Mouse (Mus musculus) intestine, embryonic 14.5 days (tissue): ENCODE data around the gene Slc6a21. TPM values are rescaled to one million over a fixed set of nuclear protein-coding genes. Genes with fewer than 3 reads are reported as not detected.

Experiments used
- ATAC-seq: fragments of 200-750 bp; cut with Nextera tagmentation; replicated peaks from 2 replicates; pipeline ENCODE4 v1.8.0; 2017; ENCODE audit warnings: low read depth, moderate number of reproducible peaks, moderate TSS enrichment, moderate library complexity; ENCODE audit not compliant: low FRiP score, low TSS enrichment
- DNase-seq: peaks from one replicate; pipeline ENCODE4 v3.0.0-alpha.2; 2018; ENCODE audit warnings: low spot score
- H3K27ac ChIP-seq: fragments of 300-500 bp; sonication (generic); 2 replicates; pipeline ENCODE4 v1.5.1; 2014; ENCODE audit warnings: low read depth, mild to moderate bottlenecking, control low read depth
- H3K27me3 ChIP-seq: fragments of 300-500 bp; sonication (generic); replicated peaks from 2 replicates; pipeline ENCODE4 v1.6.1; 2014; ENCODE audit warnings: low read length, control low read depth; ENCODE audit not compliant: control insufficient read depth, insufficient read depth
- H3K36me3 ChIP-seq: fragments of 300-500 bp; sonication (generic); 2 replicates; pipeline ENCODE4 v1.6.1; 2014; ENCODE audit warnings: low read length, control low read depth; ENCODE audit not compliant: control insufficient read depth, insufficient read depth
- H3K4me1 ChIP-seq: fragments of 300-500 bp; sonication (generic); replicated peaks from 2 replicates; pipeline ENCODE4 v1.6.1; 2014; ENCODE audit warnings: low read length, control low read depth, mixed read lengths; ENCODE audit not compliant: control insufficient read depth, insufficient read depth
- H3K4me2 ChIP-seq: fragments of 300-500 bp; sonication (generic); 2 replicates; pipeline ENCODE4 v1.6.1; 2014; ENCODE audit warnings: low read length
- H3K4me3 ChIP-seq: fragments of 300-500 bp; sonication (generic); 2 replicates; pipeline ENCODE4 v1.5.1; 2014; ENCODE audit warnings: low read depth, low read length, control low read depth, mixed read lengths
- H3K9ac ChIP-seq: fragments of 300-500 bp; sonication (generic); 2 replicates; pipeline ENCODE4 v1.6.1; 2014; ENCODE audit warnings: mild to moderate bottlenecking, low read length
- H3K9me3 ChIP-seq: fragments of 300-500 bp; sonication (generic); 2 replicates; pipeline ENCODE4 v1.6.1; 2016; ENCODE audit warnings: low read length, control low read depth; ENCODE audit not compliant: control insufficient read depth
- WGBS: fragments of 180-500 bp; shearing (Covaris S2); extraction: QIAGEN DNeasy Blood & Tissue Kit; methylation state at CpG from one replicate; pipeline ENCODE4 v1.1.7; 2014; 5-methylcytosine and 5-hydroxymethylcytosine counted together
- polyA plus RNA-seq: library from polyadenylated mRNA; unstranded; fragments of >200 nt; fragmentation: Nextera tagmentation; extraction: Ambion mirVana; gene quantifications from 2 replicates; pipeline ENCODE4 v1.2.1, GENCODE M21; 2014

The Slc6a21 gene
- polyA plus RNA-seq, 1 experiment from 2014 or later: not detected

DNA sequence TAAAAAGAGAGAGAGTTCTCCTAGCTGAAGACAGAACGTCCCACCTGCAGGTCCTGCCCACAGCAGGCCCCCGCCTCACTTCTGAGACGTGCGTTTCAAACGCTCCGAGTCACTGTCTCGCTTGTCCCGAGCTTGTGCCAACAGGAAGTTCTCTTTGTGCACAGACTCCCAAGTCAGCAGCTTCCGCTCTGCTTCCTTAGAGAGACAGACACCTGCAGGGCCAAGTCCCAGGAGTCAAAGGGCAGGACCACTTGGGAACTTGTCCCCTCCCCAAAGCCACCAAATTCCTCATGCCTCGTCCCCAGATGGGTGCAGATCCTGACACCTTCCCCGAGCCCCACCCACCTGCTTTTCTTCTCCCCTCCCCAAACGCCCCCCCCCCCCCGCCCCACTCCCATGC, 27.6 kb downstream of the Slc6a21 start:
- 30% methylated on average over 11 of the region's 13 CpGs for WGBS
- DNase-seq (peak; percentile 60), ATAC-seq (peak; percentile 6; the same call in 1 of the 2 replicates)
- no peaks in the 10 kb centered on the region for H3K9me3 ChIP-seq
- peak overlapping the region; percentile 6 for H3K4me2 ChIP-seq
- H3K4me3 ChIP-seq: no peak overlapping the region
- H3K36me3 ChIP-seq: peaks cover 20% of the 10 kb centered on the region
- no peak overlapping the region for H3K27ac ChIP-seq
- H3K4me1 ChIP-seq: 0 out of 2 replicates have a peak, but pooled peaks cover 5% of the 10 kb centered on the region
- no peak overlapping the region for H3K9ac ChIP-seq
- no peaks in the 10 kb centered on the region for H3K27me3 ChIP-seq

DNA sequence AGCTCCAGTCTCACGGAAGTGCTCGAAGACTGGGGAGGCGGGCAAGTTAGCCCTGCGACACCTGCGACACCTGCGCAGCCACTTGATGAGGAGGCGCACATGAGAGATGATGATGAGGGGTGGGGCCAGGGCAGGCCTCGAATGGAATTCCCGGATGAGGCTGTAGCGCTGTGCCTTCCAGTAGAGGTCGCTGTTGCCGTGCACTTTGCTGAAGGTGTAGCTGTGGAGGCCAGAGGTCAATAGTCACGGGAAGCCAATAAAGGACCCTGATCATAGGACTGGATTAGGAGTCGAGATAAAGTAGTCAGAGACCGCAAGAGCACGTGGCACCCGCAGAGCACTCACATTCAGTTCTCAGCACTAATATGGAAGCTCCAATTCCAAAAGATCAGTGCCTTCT, 28.0 kb downstream of the Slc6a21 start:
- H3K27ac ChIP-seq: no peak overlapping the region
- H3K36me3 ChIP-seq: peaks cover 20% of the 10 kb centered on the region
- WGBS: 13% methylated on average over 17 of the region's 17 CpGs
- H3K9me3 ChIP-seq: no peaks in the 10 kb centered on the region
- peak overlapping the region; percentile 6; the same call in 1 of the 2 replicates for H3K4me2 ChIP-seq
- no peaks in the 10 kb centered on the region for H3K27me3 ChIP-seq
- DNase-seq (peak; percentile 89), ATAC-seq (peak; percentile 71)
- no peak overlapping the region for H3K9ac ChIP-seq
- 0 out of 2 replicates have a peak, but pooled peaks cover 5% of the 10 kb centered on the region for H3K4me1 ChIP-seq
- no peak overlapping the region for H3K4me3 ChIP-seq

DNA sequence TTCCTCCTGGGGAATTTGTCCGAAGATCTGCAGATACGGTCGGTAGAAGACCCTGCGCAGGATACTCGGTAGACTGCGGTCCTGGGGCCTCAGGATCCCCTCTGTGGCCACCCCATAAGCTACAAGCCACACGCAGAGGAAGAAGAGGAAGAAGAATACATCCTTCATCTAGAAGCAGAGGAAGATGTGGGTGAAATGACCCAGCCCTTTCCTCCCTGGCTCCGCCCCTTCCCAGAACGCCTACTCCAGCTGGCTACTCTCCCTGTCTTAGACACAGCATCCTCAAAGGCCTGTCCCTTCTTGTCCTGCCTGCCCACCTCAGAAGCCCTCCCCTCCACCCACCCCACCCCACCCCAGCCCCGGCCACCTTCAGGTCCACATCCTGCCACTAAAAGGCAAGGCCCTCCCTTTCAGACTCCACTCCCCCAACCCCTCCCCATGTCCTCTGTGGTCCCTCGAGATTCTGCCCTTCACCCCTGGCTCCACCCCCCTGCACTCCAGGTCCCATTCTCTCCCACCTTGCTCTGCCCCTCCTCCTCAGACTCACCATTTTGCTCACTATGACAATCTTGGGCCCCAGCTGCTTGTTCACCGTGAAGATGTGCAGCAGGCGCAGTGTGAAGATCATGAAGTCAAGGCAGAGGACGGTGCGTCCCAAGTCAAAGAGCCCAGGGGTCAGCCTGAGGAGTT, 31.4 kb downstream of the Slc6a21 start:
- H3K9me3 ChIP-seq: no peaks in the 10 kb centered on the region
- no peak overlapping the region for H3K9ac ChIP-seq
- peaks cover 22% of the 10 kb centered on the region; the same call in 1 of the 2 replicates for H3K4me1 ChIP-seq
- DNase-seq: no peak
- peaks cover 22% of the 10 kb centered on the region for H3K36me3 ChIP-seq
- WGBS: 62% methylated on average over 15 of the region's 15 CpGs
- no peak for ATAC-seq
- H3K4me2 ChIP-seq: no peak overlapping the region
- no peak overlapping the region for H3K27ac ChIP-seq
- no peak overlapping the region for H3K4me3 ChIP-seq
- no peaks in the 10 kb centered on the region for H3K27me3 ChIP-seq

DNA sequence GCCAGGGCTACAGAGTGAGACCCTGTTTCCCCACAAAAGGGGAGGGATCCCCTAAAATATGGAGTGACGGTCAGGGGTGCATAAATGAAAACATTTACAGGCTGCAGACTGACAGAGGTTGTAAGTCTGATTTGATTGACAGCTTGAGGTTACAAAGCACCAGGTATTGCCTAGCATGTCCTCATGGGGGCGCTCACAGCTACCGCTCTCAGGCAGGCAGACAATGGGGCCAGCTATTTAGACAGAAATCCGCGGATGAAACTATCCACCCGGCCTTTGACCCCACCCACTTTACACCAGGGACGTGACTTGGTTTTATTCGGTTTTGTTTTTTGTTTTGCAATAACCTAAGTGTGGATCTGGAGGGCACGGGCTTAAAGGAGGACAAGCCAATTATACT, 32.1 kb downstream of the Slc6a21 start:
- ATAC-seq: no peak
- Histone ChIP-seq H3K4me2 (no peak overlapping the region), H3K27ac (no peak overlapping the region), H3K4me3 (no peak overlapping the region), H3K27me3 (no peaks in the 10 kb centered on the region), H3K9ac (no peak overlapping the region), H3K9me3 (no peaks in the 10 kb centered on the region), H3K4me1 (peaks cover 22% of the 10 kb centered on the region; the same call in 1 of the 2 replicates), H3K36me3 (peaks cover 18% of the 10 kb centered on the region)
- 18% methylated on average over 9 of the region's 9 CpGs for WGBS
- DNase-seq: peak; percentile 72

DNA sequence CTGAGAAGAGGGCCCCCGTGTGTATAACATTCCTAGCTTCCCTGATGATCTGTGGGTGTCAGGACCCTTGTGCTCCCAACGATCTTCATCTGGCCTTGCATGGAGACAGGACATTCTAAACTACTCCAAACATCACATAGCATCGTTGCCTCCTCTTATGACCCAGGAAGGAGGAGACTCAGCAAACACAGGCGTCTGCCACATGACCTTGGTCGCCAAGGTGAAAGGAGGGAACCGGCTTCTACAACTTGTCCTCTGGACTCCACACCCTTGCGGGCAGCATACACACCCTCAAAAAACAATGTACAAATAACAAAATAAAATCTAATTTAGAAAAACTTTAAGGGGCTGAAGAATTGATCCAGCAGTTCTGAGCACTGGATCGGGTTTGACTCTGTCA, 34.7 kb downstream of the Slc6a21 start:
- H3K27ac ChIP-seq: no peak overlapping the region

DNA sequence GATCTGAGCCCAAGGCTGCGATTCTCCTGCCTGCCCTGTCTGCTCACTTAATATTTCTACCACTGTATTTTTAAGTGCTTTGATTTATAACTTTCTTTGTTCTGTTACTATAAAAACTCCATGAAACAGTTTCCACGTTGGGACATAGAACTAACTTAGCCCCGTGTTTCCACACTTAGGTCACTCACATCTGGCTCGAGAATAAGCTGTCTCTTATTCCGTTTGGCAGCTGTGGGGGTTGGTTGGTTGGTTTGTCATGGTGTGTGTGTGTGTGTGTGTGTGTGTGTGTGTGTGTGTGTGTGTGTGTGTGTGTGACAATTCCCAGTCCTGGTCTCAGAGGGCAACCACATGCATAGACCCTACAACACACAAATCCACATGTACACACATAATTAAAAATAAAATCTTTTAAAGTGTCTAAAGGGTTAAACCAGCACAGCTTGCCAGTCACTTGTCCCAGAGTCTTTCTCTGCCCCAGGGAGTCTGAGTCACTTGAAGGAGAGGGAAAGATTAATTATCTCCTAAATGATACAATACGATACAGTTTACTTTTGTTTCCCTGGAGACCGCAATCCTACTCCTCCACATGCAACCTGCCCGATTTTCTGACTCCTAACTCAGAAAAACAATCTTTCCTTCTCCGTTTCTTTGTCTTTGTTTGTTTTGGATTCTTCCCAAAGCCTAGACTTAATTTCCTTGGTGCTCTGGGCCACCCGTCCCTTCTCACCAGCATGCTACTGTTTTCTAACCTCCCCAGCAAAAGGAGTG, 35.6 kb downstream of the Slc6a21 start:
- Histone ChIP-seq H3K4me2 (peak overlapping the region; percentile 8; the same call in 1 of the 2 replicates), H3K9me3 (no peaks in the 10 kb centered on the region), H3K36me3 (peaks cover 26% of the 10 kb centered on the region), H3K27me3 (no peaks in the 10 kb centered on the region), H3K4me1 (peaks cover 17% of the 10 kb centered on the region; the same call in 1 of the 2 replicates), H3K4me3 (no peak overlapping the region), H3K9ac (no peak overlapping the region), H3K27ac (peak overlapping the region; percentile 47; the same call in 1 of the 2 replicates)
- ATAC-seq (no peak), DNase-seq (no peak)
- WGBS: 14% methylated on average over 10 of the region's 10 CpGs

More for the DNA sequence above, 34.7 kb downstream of the Slc6a21 start:
- Histone ChIP-seq H3K27me3 (no peaks in the 10 kb centered on the region), H3K36me3 (peaks cover 25% of the 10 kb centered on the region), H3K4me3 (no peak overlapping the region), H3K4me2 (no peak overlapping the region), H3K4me1 (peaks cover 17% of the 10 kb centered on the region; the same call in 1 of the 2 replicates), H3K9ac (no peak overlapping the region), H3K9me3 (no peaks in the 10 kb centered on the region)
- WGBS: 23% methylated on average over 8 of the region's 8 CpGs
- ATAC-seq (no peak; the same call in 1 of the 2 replicates), DNase-seq (no peak)

DNA sequence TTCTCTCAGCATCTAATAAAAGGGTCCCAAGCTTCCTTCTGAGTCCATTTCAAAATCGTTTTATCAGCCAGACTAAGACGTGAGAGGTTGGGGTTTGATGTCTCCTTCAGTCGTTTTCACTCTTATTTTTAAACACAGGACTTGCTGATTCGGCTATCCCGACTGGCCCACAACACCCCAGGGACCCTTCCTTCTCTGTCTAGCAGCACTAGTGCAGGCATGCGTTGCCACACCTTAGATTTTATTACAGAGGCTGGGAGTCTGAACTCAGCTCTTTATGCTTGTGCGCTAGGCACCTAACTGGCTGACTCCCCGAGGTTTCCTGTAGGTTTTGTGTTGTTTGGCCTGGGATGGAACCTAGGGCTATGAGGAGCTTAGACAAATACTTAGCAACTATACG, 36.2 kb downstream of the Slc6a21 start:
- H3K27me3 ChIP-seq: no peaks in the 10 kb centered on the region
- H3K9me3 ChIP-seq: no peaks in the 10 kb centered on the region
- H3K4me1 ChIP-seq: peaks cover 17% of the 10 kb centered on the region; the same call in 1 of the 2 replicates
- H3K9ac ChIP-seq: 0 out of 2 replicates have a peak overlapping the region, but pooled peaks have one; percentile 10
- no peak overlapping the region for H3K4me3 ChIP-seq
- H3K4me2 ChIP-seq: peak overlapping the region; percentile 8; the same call in 1 of the 2 replicates
- WGBS: 28% methylated on average over 9 of the region's 9 CpGs
- ATAC-seq (no peak), DNase-seq (no peak)
- peaks cover 22% of the 10 kb centered on the region for H3K36me3 ChIP-seq
- peak overlapping the region; percentile 47; the same call in 1 of the 2 replicates for H3K27ac ChIP-seq

DNA sequence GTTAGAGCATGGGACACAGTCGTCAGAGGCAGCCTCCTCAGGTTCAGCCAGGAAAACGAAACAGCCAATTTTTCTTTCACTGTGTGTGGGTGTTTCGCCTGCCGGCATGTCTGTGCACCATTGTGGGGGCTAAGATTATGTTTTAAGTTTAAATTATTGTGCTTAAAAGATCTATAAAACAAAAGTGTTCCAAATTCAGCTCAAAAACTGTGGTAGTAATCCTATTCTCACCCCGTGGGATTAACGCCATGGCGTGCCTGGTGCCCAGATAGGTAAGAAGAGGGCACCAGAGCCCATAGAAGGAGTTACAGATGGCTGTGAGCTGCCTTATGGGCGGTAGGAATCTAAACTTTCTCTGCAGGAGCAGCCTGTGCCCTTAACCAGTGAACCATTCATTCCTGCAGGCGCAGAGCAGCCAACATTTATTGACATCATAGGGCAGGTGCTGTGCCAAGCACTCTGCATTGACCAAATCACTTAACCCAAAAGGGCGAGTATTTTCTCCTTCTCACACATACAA, 37.9 kb downstream of the Slc6a21 start:
- Histone ChIP-seq H3K4me3 (no peak overlapping the region), H3K9me3 (no peaks in the 10 kb centered on the region), H3K27ac (no peak overlapping the region), H3K4me1 (peaks cover 17% of the 10 kb centered on the region; the same call in 1 of the 2 replicates), H3K27me3 (no peaks in the 10 kb centered on the region), H3K9ac (no peak overlapping the region), H3K36me3 (peaks cover 25% of the 10 kb centered on the region), H3K4me2 (no peak overlapping the region)
- WGBS: 82% methylated on average over 10 of the region's 10 CpGs
- ATAC-seq (no peak), DNase-seq (no peak)
